Mouse (Mus musculus) liver, postnatal 0 days (tissue): Measurements from ENCODE around the gene Ccdc86.

Source experiments
- CTCF ChIP-seq: sonication (generic); IDR thresholded peaks from 2 replicates; pipeline ENCODE4 v1.5.1; 2016; ENCODE audit warnings: antibody characterized with exemption, low read depth
- EP300 ChIP-seq: IDR thresholded peaks from 2 replicates; pipeline ENCODE4 v1.6.1; 2016; ENCODE audit warnings: antibody characterized with exemption, low read depth, mild to moderate bottlenecking

GRCm38 (mm10) chr19:10949558-10949957 lies 492 bp upstream of the Ccdc86 start:
- TF ChIP-seq CTCF, result no peak
- TF ChIP-seq EP300, result no peak
